Mouse (Mus musculus) heart, adult 18-20 months (tissue): ENCODE data around the gene Rangap1. TPM values are rescaled to one million over a fixed set of nuclear protein-coding genes. Genes with fewer than 3 reads are reported as not detected.
"Not testable (repeated sequence)": the region's sequence is repeated elsewhere in the genome, so short reads cannot be mapped to it uniquely, and the experiment has no call there.

Source experiments
- DNase-seq, 2 experiments: peaks; one replicate each; pipeline ENCODE4 v3.0.0; 2021 to 2022; ENCODE audit warnings: mixed read lengths in 1 of 2
- total RNA-seq, 2 experiments: library from RNA; stranded (reverse); gene quantifications; 2 replicates each; pipeline ENCODE4 v1.2.3; 2021

Gene Rangap1
- total RNA-seq, 2 experiments from 2014 or later: 29.4 to 30.4 TPM

DNA sequence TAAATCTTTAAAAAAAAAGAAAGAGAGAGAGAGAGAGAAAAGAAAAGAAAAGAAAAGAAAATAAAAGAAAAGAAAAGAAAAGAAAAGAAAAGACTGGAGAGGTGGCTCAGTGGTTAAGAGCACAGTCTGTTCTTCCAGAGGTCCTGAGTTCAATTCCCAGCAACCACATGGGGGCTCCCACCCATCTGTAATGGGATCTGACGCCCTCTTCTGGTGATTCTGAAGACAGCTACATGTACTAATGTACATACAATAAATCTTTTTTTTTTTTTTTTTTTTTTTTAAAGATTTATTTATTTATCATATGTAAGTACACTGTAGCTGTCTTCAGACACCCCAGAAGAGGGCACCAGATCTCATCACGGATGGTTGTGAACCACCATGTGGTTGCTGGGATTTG, 3.0 kb downstream of the Rangap1 start:
- not testable (repeated sequence) for DNase-seq

DNA sequence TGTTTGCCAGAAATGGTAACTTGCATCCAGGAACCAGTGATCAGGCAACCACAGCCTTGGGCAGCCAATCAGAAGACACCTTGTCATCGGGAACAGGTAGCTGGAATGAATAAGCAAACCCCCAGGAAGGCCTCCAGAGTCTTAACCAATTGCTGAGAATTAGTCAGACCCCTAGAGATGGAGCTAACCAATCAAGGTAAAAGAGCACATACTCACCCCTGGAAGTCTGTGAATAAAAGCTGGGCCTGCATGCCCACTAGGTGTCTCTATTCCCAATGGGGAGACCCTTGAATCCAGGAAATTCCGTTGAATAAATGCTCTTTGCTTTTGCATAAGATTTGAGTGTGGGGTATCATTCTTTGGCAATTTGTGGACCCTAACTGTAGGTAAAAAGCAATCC, 5.4 kb downstream of the Rangap1 start:
- no peak for DNase-seq

DNA sequence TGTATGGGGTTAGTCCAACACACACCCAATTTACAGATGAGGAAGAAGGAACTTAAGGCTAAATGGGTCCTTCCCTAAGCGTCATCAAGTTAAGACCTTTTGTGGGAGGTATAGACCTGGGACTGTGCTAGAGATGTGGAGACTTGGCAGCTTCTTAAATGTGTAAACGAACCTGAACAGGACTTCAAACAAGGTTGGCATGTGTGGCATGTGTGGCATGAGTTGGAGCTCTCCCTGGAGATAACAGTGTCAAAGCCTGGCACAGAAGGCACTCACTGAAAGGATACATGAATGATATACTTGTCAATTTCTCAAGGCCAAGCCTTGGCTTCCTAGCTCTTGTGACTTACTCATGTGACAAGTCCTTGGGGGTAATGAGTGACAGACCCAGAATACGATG, 6.0 kb downstream of the Rangap1 start:
- no peak for DNase-seq

DNA sequence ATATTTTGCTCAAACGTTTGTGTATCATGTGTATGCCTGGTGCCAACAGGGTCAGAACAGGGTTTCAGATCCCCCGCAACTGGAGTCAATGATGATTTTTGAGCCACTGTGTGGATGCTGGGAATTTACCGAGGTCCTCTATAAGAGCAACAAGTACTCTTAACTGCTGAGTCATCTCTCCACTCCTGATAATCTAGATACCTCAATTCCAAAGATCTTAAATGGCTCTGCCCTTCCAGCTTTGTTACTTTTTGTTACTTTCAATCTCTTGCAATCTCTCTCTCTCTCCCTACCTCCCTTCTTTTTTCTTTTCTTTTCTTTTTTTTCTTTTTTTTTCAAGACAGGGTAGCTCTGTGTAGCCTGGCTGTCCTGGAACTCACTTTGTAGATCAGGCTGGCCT, 10.3 kb downstream of the Rangap1 start:
- no peak for DNase-seq

DNA sequence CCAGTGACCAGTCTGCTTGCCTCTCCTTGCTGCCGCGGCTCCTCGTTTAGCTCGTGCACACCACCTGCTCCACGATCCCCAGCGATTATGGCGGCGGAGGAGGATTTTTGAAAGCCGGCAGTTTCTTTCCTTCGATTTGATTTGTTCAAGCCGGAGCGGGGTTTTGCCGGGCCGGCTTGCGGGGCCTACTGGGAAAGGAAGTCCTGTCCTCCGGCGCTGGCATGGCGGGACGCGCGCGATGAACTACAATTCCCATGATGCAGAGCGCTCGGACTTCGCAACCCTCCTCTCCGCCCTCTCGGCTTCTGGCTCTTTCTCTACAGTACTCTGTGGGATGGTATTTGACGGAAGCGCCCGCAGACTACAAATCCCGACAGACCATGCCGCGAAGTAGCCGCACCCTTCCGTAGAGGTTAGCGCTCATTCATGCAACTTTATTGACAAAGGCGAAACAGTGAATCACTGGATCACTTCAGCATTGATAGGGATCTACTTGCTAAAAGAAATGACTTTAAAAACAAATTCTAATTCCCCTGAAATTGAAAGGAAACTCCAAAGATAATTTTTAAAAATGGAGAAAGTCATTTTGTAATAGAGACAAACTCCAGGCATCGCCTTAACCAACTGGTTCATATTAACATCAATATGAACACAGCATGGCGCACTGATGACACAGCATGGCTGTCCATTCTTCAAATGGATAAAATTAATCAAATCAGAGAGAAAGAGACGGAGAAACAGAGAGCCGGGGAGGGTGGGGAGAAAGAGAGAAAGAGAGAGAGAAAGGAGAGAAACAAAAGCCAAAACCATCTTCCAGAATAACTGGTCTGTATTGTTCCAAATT, 15.3 kb downstream of the Rangap1 start:
- DNase-seq: peak; percentile 97 to 100

DNA sequence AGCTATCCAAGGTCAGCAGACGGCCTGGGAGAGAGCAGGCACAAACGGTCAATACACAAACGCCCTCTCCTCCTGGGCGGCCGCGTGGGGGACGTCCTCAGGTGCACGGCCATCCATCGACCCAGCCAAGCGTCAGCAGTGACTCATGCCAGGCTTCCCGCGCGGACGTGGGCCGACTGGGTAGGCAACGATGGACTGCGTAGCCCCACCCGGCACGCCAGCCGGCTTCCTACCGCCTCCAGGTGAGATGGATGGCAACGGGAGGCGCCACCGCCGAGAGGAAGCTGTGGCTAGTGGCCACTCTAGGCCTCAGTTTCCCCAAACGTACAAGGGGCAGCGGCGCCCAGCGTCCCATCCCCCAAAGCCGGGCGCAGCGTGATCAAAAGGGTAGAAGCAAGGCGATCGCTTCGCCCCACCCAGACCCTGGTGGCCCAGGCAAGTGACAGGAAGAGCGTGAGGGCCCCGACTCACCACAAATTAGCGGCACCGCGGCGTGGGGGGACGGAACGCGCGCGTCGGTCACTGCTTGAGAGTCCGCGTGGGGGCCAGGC, 16.0 kb downstream of the Rangap1 start:
- peak in 1 of 2 experiments; percentile 26 for DNase-seq

DNA sequence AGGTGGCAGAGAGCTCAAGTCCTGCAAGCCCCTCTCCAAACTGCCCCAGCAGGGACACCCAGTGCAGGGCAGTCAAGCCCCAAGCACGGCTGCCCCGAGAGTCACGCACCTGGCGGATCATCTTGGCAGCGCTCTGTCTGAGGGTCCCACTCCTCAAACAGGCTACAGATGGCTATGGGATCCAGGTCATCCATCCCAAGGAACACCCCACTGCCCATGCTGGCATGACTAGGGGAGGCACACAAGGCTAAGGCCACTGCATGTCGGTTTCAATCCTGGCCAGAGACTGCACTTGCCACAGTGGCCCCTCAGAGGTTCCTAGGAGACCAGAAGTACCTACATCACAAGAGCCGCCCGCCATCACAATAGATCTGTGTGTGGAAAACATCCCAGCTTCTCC, 19.4 kb downstream of the Rangap1 start:
- DNase-seq: no peak

DNA sequence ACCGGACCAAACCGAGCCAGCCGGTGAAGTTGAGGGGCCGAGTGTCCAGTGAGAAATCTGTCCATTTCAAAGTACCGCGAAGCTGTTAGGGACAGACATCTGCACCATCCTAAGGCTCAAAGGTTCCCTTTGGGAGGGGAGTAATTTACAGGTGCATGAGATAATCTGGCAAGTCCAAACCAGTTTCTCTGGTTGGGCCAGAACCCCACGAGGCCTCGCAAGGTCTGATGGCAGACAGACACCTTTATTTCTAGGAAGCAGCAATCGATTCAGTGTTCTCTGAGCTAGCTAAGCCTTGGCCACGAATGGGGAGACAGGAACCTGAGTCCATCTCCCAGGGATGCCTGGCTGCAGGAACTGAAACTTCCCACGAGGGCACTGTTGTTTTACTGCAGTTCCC, 21.7 kb downstream of the Rangap1 start:
- no peak for DNase-seq

DNA sequence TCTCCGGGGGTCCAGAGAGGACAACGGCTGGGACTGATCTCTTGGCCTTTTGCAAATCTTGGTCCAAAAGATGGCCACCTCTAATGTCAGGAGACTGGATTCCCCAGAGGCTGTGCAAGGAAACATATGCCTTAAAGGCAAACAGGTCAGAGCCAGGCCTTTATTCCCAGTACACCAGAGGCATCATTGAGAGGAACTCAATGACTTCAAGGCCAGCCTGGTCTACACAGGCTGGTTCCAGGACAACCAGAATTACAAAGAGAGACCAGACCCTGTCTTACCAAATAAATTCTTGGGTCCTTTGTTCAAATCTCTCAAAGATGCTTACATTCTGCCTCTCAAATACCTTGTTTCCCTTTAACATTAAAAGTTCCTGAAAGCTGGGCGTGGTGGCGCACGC, 23.0 kb downstream of the Rangap1 start:
- no peak for DNase-seq

DNA sequence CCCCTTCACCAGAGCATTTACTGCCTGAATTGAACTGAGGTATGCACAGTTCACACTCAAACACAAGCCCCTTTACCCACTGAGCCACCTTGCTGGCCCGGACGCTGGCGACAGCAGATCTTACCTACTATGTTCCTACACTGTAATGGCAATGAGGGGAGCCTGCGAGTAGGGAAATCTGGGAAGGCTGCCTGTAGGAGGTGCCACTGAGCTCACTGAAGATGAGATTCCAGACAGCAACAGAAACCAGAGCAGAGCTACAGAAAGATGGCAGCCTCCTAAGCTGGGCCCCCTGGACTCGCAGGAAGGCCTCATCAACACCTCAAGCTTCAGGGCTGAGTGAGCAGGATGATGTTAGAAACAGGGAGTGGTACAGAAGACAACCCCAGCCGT, 26.2 kb downstream of the Rangap1 start:
- DNase-seq: no peak

DNA sequence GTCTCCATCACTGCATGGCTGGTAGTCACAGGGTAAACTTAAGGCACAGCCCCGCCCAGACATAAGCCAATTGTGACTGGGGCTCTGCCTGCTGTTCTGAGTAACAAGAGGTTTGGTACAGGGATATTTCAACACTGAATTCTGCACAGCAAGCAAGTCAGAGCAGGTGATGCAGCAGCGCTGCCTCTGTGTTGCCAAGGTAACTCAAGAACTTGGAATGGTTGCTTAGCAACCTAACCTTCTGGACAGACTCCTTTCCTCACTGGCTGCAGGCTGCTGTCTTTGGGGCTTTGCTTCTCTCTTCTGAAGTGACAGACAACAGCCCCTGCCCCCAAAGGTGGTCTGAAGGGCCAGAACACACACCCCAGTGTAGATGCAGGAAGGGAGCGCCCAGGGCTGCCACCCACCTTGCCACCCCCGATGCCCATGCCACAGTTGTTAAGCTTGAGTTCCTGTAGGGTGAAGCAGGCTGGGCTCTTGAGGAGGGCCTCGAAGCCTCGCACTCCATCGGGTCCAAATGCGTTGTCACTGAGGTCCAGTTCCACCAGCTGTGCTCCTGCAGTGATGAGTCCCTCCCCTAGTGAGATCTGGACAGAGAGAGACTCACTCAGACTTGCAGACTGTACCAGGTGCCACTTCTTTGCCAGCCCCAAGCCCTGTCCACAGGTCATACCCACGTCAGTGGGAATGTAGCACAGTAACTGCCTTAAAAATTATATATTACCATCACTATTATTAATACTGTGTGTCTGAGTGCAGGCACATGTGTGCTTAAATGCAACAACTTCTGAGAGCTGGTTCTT, 26.8 kb downstream of the Rangap1 start:
- no peak for DNase-seq

DNA sequence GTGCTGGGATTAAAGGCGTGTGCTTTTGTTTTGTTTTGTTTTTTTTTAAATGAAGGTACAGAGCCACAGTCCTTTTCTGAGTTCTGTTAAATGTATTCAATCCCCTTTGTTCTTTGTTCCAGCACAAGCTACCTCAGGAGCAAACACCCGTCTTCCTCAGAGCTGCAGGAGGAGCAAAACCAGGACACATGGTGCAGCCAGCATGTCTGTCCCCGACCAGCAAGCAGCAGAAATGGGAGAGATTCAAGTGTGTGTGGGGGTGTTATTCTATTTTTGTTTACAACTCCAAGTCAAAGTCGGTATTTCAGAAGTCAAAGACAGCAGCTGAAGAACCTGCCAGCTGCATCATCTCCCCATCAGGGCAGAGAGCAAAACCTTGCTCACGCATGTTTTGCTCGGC, 31.6 kb downstream of the Rangap1 start:
- no peak for DNase-seq

DNA sequence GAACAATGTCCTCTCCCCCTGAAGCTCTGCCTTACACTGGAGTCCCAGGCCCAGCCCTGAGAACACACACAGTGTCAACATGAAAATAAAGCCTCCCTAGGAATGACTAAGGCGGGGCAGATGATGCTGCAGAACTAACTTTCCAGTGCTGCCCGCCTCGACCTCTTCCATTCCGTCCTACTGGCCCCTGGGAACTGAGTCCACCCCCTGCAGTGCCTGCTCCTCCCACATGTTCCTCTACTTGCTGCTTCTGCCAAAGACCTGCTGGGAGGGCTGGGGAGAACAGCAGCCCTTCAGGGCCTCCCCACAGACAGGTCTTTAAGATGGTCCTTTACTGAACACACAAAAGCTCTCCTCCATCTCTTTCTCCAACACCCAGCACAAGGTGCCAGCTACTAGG, 34.5 kb downstream of the Rangap1 start:
- no peak for DNase-seq

DNA sequence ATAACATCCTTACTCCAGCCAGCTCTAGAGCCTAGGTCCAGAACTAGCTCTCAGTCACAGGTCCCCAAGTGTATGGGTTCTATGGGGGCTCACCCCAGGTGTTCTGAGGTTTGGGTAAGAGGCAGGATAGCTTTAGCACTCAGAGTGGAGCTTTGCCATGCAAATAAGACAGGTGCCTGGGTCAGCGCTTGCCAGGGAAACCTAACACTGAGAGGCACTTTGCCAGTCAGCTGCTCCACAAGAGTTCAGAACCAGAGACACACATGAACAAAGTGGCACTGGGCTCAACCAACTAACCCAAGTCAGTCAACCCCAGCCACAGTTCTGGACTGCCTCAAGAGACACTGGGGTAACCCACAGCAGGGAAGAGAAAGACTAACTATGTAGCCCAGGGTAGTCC, 35.6 kb downstream of the Rangap1 start:
- no peak for DNase-seq

DNA sequence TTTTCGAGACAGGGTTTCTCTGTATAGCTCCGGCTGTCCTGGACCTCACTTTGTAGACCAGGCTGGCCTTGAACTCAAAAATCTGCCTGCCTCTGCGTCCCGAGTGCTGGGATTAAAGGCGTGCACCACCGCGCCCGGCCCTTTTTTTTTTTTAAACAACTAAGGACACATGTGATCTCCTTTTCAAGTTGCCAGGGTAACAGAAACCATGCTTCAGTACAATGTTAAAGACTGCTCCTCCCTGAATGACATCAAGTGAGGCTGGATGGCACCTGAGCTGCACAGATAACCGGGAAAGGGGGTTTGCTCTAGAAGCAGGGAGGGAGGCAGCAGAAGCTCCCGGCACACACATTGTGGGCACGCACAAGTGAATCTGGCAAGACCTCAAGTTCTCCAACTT, 36.3 kb downstream of the Rangap1 start:
- DNase-seq: no peak

DNA sequence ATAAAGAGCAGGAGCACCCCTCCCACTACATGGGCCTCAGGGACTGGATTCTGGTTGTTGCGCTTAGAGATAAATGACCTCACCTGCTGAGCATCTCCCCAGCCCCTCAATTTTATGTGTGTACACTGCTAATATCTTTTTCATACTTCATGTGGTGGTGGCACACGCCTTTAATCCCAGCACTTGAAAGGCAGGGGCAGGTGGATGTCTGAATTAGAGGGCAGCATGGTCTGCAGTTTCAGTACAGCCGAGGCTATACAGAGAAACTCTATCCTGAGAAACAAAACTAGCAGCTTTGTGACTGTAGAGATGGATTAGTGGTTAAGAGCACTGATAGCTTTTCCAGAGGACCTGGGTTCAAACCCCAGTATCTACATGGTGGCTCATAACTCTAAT, 42.2 kb downstream of the Rangap1 start:
- no peak for DNase-seq

DNA sequence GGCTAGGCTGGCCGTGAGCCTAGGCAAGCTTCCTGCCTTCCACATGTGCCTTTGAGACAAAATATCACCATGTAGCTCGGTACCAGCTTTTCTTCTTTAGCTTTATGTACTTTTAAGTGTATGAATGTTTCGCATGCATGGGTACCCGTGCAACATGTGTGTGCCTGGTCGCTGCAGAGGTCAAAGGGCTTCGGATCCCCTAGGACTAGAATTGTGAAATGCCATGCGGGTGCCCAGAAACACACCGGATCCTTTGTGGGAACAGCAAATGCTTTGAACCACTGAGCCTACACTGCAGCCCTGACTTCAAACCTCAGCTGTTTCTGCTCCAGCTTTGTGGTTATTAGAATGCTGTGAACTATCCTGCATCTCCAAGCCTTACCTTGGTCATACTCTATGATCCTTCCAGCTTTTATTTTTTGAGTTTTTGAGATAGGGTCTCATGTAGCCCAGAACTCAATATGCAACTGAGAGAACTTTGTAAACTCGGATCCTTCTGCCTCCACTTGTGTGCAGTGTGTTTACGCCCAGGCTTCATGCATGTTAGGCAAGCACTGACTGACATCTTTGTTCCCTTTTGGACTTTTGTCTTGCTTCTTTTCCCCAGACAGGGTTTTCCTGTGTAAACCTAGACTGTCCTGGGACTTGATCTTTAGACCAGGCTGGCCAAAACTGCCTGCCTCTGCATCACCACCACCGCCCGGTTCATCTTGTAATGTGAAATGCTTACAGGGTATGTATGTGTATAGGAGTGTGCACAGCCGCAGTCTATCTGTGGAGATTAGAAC, 42.8 kb downstream of the Rangap1 start:
- DNase-seq: no peak

DNA sequence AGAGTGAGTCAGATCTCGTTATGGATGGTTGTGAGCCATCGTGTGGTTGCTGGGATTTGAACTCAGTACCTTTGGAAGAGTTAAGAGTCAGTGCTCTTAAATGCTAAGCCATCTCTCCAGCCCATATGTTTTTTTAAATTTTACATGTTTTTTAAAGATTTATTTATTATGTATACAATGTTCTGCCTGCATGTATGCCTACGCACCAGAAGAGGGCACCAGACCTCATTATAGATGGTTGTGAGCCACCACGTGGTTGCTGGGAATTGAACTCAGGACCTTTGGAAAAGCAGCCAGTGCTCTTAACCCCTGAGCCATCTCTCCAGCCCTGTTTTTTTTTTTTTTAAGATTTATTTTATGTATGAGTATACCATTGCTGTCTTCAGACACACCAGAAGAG, 44.0 kb downstream of the Rangap1 start:
- not testable (repeated sequence) for DNase-seq

DNA sequence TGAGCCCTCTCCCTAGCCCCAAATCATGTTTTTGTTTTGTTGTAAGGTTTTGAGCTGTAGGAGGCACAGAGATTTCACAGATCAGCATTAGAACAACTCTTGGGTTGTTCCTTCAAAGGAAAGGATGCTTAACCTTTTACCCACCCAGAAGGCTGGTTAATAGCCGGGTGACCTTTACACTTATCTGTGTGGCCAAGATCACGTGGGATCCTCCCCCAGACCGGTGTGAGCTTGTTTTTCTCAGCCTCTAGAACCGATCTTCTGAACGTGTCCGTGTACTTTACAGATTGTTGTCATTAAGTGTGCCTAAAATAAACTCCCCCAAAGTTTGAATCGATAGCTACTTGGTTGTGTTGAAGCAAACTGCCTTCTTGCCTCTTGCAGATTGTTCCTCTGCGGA, 44.7 kb downstream of the Rangap1 start:
- peak in 1 of 2 experiments; percentile 14 for DNase-seq

DNA sequence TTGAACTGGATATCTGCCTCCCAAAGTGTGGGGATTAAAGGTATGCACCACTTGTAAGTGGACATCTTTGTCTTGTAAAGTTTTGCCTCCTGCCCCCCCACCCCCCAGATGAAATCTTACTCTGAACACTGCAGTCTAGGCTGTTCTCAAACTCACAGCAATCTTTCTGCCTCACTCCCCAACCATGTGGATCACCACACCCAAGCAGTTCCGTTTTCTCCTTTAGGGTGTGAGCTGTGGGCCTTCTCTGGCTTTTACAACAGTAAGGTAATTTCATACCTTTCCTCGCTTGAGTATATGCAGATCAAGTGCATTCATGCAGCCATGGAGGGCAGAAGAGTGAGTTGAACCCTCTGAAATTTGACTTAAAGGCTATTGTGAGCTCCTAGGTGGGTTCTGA, 45.2 kb downstream of the Rangap1 start:
- no peak for DNase-seq

DNA sequence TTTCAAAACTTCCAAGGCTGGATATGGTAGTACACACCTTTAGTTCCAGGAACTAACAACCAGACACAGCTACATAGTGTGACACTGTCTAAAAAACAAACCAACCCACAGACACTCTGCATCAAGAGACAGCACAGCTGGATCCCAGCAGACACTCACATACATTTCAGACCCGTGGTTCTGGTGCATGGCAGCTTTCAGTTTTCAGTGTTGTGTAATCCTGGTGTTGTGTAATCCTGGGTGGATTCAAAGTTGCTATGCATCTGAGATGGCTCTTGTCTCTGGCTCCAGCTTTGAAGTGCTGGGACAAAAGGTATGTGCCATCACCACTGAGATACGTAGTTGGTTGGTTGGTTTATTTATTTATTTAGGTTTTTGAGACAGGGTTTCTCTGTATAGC, 46.8 kb downstream of the Rangap1 start:
- DNase-seq: no peak

DNA sequence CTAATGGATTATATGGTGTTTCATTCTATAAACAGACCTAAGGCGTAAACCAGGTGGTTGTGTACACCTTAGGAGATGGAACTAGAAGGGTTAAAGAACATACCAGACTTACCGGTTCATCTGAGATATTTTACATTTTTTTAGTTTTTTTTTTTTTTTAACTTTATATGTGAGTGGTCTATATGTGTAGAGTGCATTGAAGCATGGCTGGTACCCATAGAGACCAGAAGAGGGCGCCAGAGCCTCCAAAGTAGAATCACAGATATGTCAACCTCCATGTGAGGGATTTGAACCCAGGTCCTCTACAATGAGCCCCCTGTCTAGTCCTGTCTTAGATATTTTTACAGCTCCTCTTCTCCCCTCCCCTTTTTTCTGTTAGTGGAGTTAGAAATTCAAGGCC, 47.5 kb downstream of the Rangap1 start:
- peak; percentile 17 to 48 for DNase-seq

DNA sequence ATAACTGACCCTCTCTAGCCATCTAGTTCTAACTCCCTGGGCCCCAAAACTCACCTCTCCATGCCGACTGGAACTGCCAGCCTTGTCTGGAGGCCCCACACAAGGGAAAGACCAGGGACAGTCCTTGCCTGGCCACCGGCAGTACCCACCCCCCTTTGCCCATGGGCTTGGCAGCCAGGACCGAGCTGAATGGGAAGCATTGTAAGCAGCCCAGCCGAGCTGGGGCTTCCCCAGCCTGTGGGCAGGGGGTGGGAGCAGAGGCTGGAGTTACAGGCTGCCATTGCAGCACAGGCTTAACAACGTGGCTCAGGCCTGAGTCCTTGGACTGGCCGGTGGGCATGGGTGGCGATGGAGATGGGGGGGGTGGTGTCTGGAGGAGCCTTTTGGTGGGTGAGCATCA, 48.2 kb downstream of the Rangap1 start, which contains the start of gene Chadl:
Gene Chadl, minus strand, starts transcription at position 113 of the 400 bp plus-strand sequence.
- DNase-seq: no peak
